Mouse (Mus musculus) forelimb bud, embryonic 11.5 days (tissue): Measurements from ENCODE around the gene Kremen2.
"Not testable (repeated sequence)": the region's sequence is repeated elsewhere in the genome, so short reads cannot be mapped to it uniquely, and the experiment has no call there.

Experiments
- DNase-seq: peaks from one replicate; pipeline ENCODE4 v3.0.0-alpha.2; 2012; ENCODE audit warnings: low read depth, low spot score

The Kremen2 gene

GRCm38 (mm10) chr17:23745301-23746251 lies at the start of gene Kremen2:
Kremen2 (minus strand) TSS chr17:23745833.
- no peak for DNase-seq

DNA sequence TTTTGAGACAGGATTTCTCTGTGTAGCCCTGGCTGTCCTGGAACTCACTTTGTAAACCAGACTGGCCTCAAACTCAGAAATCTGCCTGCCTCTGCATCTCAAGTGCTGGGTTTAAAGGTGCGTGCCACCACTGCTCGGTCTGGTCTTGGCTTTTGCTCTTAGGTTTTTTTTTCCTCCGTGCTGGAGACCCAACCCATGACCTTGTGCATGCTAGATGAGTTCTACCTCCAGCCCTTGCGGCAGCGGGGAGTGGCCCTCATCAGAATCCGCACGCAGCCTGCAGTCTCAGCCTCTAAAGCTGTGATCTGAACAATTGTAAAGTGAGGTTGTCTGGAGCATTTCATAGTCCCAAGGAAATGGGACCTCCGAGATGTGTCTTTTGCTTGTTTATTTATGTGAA lies 49.7 kb upstream of the Kremen2 start:
- no peak for DNase-seq

GRCm38 (mm10) chr17:23791079-23791357 lies 45.4 kb upstream of the Kremen2 start:
- no peak for DNase-seq

- DNase-seq = peak; percentile 73
Measured at GRCm38 (mm10) chr17:23790269-23791078, 44.8 kb upstream of the Kremen2 start, which contains the start of gene Srrm2. Srrm2 (plus strand) TSS chr17:23790532.

DNA sequence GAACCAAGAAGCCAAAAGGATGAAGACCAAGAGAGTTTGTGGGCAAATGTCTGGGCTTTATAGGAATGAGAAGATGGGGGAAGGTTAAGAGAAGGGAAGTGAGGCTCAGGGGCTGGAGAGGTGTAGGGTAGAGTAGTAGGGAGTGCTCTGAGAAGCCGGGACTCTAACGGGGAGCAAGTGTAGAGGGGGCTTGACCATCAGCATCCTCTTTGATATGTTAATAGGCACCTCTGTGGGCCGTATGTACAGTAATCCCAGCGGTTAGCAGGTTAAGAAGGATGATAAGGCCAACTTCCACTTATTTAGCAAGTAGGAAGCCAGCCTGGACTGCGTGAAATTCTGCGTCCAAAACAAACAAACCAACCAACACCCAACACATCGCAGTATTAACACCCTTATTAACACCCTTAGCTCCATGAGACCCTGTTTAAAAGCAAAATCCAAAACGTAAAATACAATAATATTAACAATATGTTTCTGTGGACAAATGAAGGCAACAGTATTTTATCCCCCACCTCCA lies 44.2 kb upstream of the Kremen2 start:
- no peak for DNase-seq

- no peak for DNase-seq
Measured at GRCm38 (mm10) chr17:23788973-23789372, 43.3 kb upstream of the Kremen2 start.

DNA sequence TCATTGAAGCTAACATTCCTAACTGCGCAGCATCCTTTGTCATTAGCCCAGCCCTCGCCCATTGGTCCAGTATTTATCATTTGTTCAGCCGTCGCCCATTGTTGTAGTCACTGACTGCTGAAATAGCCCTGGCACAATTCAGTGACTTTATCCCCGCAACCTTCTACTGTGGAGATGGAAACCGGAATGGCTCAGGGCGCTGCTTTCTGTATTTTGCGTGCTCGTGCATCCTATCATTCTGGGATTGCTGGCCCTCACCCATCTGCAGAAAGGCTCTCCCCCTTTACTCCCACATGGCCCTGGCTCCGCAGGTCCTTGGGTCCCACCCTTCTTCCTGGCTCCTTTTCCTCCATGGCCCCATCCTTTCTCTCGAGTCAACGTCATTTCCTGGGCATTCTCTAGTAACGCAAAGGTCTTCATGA lies 40.9 kb upstream of the Kremen2 start:
- peak; percentile 48 for DNase-seq

GRCm38 (mm10) chr17:23785561-23786471 lies 40.2 kb upstream of the Kremen2 start, which contains the start of gene Flywch2:
Flywch2 (minus strand) TSS chr17:23786081.
- DNase-seq = peak; percentile 87

DNA sequence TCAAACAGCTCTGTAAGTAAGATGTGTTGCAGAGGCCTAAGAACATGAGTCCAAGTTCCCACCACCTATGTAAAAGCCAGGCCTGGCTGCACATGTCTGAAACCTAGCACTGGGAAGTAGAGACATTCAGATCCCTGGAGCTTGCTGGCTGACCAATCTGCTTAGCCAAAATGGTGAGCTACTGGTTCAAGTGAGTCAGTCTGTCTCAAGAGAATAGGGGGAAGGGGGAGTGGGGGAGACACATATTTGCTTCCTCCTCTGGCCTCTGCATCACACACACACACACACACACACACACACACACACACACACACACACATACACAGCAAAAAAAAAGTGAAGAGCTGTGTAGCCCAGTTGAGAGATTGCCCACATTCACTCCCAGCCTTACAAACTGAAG lies 37.7 kb upstream of the Kremen2 start:
- DNase-seq = no peak

- DNase-seq = no peak
Measured at GRCm38 (mm10) chr17:23778447-23778846, 32.8 kb upstream of the Kremen2 start.

DNA sequence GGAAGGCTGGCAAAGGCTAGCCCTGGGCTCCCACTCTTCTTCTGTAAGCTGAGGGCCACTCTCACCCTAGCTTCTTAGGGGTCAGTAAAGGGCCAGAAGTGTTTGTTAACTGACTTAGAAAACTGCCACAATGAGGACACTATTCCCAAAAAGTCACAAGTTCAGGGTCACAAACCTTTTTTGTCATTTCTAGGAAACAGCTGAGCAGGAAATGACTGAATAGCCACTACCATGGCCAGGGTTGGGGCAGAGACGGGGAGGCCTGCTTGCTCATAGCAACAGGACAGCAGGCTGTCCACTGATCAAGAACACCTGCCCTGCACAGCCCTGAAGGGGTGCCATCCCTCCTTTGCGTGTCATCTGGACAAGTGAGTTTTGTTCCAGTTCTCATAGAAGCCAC lies 31.5 kb upstream of the Kremen2 start:
- DNase-seq = no peak

- DNase-seq = no peak
Measured at GRCm38 (mm10) chr17:23776216-23776615, 30.6 kb upstream of the Kremen2 start.

GRCm38 (mm10) chr17:23774090-23774489 lies 28.5 kb upstream of the Kremen2 start:
- DNase-seq = peak; percentile 76

DNA sequence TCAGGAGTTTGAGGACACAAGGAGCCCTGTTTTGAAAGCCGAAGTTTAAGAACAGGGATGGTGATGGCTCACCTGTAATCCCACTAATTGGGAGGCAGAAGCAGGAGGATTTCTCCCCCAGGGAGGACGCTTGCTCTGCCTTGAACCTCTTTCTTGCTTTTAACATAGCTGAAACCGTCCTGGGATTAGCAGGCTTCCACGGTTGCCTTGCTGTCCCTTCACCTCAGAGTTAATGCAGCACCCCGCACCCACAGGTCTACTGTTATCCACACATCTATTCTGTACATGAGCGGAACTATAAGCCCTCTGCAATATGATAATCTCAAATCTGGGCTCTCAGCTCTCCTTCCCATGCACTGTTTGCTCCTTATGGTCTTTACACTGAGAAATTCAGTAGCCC lies 28.0 kb upstream of the Kremen2 start:
- DNase-seq = no peak

- not testable (repeated sequence) for DNase-seq
Measured at GRCm38 (mm10) chr17:23772219-23772556, 26.6 kb upstream of the Kremen2 start.

DNA sequence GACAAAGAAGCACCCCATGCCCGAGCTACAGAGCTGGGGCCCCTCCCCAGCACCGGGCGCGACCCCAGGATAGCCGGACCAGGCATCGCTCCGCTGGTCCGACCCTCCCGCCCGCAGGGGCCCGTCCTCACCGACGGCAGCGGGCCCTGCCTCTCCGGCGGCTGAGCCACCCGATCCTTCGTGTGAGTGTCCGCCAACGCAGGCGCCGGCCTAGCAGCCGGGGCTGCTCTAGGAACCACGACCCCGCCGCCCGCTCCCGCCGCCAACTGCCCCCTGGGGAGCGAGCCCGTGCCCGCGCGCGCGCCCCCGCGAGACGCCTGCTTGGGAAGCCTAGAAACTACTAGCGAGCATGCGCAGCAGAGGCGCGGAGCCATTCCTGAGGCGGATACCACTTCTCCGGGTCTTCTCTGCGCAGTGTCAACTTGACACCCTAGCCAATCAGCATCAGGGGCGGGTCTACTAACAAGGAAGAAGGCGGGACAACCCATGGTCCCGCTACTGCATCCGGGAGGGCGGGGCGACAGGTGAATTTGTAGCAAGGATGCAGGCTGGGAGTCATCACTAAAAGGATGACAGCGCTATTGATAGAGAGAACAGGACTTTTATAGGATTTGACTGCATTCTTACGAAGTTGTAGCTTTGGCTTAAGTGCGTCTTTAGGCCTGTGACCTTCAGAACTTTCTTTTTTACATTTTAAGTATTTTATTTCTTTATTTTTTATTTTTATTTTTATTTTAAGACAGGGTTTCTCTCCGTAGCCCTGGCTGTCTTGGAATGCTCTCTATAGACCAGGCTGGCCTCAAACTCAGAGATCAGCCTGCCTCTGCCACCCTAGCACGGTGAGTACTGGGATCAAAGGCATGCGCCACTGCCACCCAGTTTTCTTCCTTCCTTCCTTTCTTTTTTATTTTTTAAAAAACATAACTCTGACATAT lies 25.9 kb upstream of the Kremen2 start, which contains the start of gene Flywch1:
Flywch1 (minus strand) TSS at position 319 of the 935 bp plus-strand sequence.
- peak; percentile 99 for DNase-seq

DNA sequence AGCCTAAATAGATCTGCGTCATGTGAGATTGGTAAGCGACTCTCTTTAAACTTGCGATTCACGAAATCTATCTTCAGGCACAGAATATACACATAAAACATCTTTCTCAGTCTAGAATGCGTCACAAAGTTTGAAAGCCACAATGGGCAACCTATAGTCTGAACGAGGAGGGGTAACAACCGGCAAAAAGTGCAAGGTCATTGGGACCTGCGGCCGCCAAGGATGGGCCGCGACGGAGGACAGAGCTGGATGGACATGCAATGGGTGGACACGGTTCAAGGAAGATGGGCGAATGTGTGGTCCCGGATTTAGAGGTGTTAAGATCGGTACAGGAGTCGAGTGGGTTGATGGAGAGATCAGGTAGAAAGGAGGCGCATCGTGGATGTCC lies 25.3 kb upstream of the Kremen2 start:
- no peak for DNase-seq

DNA sequence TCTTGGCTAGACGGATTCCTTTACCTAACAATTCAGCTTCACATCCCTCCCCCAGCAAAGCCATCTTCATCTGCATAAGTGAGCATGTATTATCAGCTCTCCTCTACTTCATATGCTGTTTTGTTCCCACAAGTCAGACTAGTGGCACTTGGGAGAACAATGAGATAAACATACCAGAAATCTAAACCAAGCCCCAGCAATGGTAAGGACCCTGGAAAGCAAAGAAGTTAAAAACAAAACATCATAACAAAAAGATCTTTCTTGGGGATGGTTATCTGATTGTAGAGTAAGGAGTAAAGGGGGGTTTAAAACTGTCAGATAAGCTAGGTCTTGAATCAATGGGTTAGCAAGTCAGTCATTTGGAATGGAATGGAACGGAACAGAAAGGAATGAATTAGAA lies 24.9 kb upstream of the Kremen2 start:
- no peak for DNase-seq

- no peak for DNase-seq
Measured at GRCm38 (mm10) chr17:23762976-23763375, 17.3 kb upstream of the Kremen2 start.

- no peak for DNase-seq
Measured at GRCm38 (mm10) chr17:23761155-23761554, 15.5 kb upstream of the Kremen2 start.
